Mouse (Mus musculus): ENCODE measurements at regions not wholly inside any gene's neighbourhood (a gene's known extent, or its start where the extent isn't known, plus 50 kb on each side); places are given as distances from the start of the nearest gene placed in this dataset.

DNA sequence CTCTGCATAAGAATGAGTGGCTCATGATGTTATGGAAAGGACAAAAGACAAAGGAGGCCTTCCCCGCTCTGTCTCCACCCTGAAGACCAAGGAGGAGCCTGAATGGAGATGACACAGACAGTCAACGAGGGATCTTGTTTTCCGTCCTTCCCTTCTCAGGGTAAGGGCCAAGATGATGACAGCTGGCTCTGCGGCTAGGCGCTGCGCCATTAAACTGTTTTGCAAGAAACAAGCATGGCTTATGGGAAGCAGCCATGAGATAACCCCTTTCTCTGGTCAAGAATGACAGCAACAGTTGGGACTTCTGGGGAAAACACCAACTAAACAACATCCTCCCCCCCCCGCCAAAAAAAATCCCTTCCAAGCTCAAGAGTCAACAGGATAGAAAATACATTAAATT lies 72.0 kb upstream of the Prox1 start:
- DNase-seq (ENCODE audit: extremely low spot score in 1 of 2, low spot score in 1 of 2), result no peak

DNA sequence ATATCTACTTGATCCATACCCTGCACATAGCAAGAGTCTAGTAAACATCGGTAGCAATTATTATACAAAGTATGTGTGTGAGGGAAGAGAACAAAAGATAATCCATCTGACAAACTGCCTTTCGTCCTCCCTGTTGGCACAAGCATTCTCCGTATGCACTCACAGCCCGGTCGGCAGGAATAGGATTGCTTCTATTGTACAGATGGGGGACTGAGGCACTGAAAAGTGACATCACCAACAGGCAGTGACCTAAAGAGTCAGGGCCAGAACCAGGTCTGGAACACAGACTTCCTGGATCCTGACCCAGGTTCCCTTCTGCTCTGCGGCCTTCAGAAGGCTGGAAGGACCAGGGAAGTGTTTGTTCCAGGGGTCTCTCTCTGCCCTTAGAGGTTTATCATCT lies 69.3 kb upstream of the Prox1 start:
- DNase-seq (ENCODE audit: extremely low spot score in 1 of 2, low spot score in 1 of 2), result no peak

DNA sequence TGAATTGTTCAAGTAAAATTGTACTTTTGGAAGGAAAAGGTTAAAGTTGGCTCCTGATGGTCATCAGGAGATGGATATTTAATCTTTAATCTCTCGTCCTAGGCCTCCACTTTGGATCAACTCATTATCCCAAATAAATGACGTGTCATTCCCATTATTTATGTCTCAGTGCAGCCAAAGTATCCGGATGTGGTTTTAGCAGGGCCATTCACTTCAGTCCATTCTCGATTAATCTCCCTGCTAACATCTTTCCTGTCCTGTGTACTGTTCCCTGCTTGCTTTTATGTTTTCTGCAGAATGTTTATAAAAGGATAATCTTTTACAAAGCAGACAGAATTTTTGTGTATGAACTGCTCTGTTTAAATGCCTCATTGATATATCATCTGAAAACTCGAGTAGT lies 60.4 kb upstream of the Prox1 start:
- no peak for DNase-seq (ENCODE audit: extremely low spot score in 1 of 2, low spot score in 1 of 2)

DNA sequence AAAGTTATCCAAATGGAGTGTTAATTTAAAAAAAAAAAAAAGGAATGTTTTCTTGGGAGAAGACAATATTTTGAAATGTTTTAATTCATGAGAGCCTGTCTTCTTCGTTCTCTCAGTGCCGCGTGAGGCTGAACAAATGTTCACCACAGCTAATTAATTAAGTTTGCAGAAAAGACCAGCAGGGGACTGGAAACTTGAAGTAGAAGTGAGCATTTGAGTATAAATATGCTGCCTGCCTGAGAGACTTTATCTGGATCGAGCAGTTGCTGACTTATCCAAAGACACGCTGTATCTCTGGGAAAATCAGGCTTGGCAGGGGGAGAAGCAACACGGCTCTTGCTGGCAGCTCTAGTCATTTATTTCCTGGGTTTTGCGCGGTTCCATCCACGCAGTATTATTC lies 49.9 kb upstream of the Prox1 start:
- no peak for DNase-seq (ENCODE audit: extremely low spot score in 1 of 2, low spot score in 1 of 2)

All from frontal cortex, adult 2 months (tissue).